Mouse (Mus musculus): Measurements from ENCODE around the gene Fgf4.

The Fgf4 gene

DNA sequence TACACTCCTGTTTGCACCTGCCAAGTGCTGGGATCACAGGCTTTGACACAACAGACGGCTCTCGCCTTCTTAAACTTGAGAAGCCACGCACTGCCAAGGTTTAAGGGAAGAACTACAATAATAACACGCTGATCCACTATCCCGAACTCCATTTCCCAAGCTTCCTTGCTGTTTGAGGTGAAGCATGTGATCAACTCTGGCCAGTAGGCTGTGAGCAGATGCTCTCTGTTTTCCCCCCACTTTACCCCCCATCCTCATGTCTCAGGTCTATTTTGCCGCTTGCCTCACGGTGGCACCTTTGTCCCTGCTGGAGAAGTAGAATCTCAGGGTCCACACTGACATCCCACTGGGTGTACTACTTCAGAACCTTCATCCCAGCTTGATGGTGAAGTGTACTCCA lies 61.5 kb downstream of the Fgf4 start:
- DNase-seq (ENCODE audit: low read depth in 2 of 2, low spot score in 2 of 2) = no peak

DNA sequence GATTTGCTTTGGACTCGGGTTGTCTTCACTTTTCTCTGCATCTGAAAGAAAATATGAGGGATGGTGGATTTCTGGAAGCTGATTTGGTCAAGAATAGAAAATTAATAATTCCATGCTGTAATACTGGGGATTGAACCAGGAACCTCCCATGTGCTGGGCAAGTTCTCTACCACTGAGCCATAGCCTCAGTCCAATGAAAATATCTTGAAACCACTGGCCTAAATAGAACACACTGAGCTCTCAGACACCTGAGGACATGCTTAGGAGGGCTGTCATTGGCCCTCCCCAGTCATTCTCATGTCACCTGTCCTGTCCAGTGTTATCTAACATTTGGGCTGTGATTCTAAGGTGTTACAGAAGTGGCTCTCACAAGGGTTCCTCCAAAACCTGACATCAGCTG lies 64.0 kb downstream of the Fgf4 start:
- DNase-seq (ENCODE audit: low read depth in 2 of 2, low spot score in 2 of 2) = no peak

DNA sequence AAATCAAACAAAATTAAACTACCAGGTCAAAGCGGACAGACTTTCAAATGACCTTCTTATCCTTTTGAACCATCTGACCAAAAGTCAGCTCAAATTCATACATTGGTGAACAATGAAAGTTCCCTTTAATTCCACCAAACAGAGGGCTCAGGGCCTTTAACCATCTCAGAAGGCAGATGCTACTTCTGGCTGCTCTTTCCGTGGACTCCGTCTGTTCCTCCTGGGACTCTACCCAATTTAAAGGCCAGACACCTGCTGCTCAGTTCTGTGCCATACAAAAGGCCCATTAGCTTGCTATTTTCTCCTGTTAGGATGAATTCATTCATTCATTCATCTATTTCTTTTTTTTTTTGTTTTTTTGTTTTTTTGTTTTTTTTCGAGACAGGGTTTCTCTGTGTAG lies 65.7 kb downstream of the Fgf4 start:
- no peak for DNase-seq (ENCODE audit: low read depth in 2 of 2, low spot score in 2 of 2)

DNA sequence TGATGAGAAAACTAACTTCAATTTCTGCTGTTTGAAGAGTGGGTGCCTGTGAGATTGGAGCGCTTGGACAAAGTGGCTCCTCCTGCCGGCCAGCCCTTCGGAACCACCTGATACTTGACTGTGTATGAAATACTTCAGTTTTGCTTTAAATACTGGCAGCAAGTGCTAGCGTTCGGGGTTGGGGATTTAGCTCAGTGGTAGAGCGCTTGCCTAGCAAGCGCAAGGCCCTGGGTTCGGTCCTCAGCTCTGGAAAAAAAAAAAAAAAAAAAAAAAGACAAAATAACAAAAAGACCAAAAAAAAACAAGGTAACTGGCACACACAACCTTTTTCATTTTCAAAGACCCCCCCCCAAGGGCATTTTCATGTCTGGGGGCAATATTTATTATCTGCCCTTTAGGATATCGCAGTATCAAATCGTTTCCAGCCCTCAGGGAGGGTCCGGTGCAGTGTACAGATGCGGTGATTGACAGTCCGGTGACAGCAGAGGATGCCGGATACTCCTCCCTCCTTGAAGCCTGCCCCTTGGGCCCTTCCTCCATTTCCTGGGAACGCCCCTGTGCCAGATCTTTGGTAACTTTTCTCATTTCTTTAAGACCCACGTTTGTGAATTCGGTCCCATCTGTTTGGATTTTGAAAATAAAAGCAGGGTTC lies 67.3 kb downstream of the Fgf4 start:
- DNase-seq (ENCODE audit: low read depth in 2 of 2, low spot score in 2 of 2) = no peak
